Mouse (Mus musculus): Measurements from ENCODE around the gene Sspo. TPM values are rescaled to one million over a fixed set of nuclear protein-coding genes. Genes with fewer than 3 reads are reported as not detected.

The Sspo gene
- total and polyA plus RNA-seq, 3 experiments = not detected

GRCm38 (mm10) chr6:48529871-48530440 lies 81.9 kb downstream of the Sspo start:
- Histone ChIP-seq H3K27me3 (ENCODE audit: control insufficient read depth in 1 of 2, insufficient read depth in 2 of 2, low read length in 2 of 2) (no peaks in the 10 kb centered on the region), H3K79me2 (ENCODE audit: control insufficient read depth, insufficient read depth, low read length, poor library complexity) (no peaks in the 10 kb centered on the region), H3K4me1 (ENCODE audit: control insufficient read depth in 1 of 2, insufficient read depth in 2 of 2, low read length in 2 of 2) (no peaks in the 10 kb centered on the region), H3K36me3 (ENCODE audit: control insufficient read depth in 1 of 2, insufficient read depth in 2 of 2, low read length in 2 of 2) (no peaks in the 10 kb centered on the region), H3K9ac (ENCODE audit: control insufficient read depth, low read depth, low read length, poor library complexity, severe bottlenecking) (no peak overlapping the region), H3K27ac (ENCODE audit: control insufficient read depth, low read depth, low read length) (no peak overlapping the region), H3K4me3 (ENCODE audit: control insufficient read depth in 1 of 2, insufficient read depth in 1 of 2, low read depth in 2 of 2, low read length in 2 of 2) (no peak overlapping the region), H3K9me3 (replicated peaks; ENCODE audit: insufficient read depth, low read length) (no peaks in the 10 kb centered on the region)
- TF ChIP-seq MEF2A (IDR thresholded peaks at IDR 0.05; ENCODE audit: extremely low read depth, insufficient replicate concordance, low read depth, low read length, poor library complexity, severe bottlenecking) (no peak), CHD2 (IDR thresholded peaks at IDR 0.05; ENCODE audit: low read length) (no peak), ZMIZ1 (IDR thresholded peaks at IDR 0.05; ENCODE audit: low read depth, low read length) (no peak)
- no peak for DNase-seq (ENCODE audit: low read depth, low spot score)

GRCm38 (mm10) chr6:48530862-48531261 lies 82.8 kb downstream of the Sspo start:
- H3K36me3 ChIP-seq (ENCODE audit: control insufficient read depth in 1 of 2, insufficient read depth in 2 of 2, low read length in 2 of 2) = no peaks in the 10 kb centered on the region
- TF ChIP-seq MAX (IDR thresholded peaks at IDR 0.05; ENCODE audit: low read length) = no peak
- TF ChIP-seq MYC (IDR thresholded peaks at IDR 0.05; ENCODE audit: low read depth, low read length) = no peak
- no peak for TF ChIP-seq RCOR1 (IDR thresholded peaks at IDR 0.05; ENCODE audit: low read depth, low read length)
- no peak for TF ChIP-seq USF1 (IDR thresholded peaks at IDR 0.05; ENCODE audit: low read depth, low read length)
- TF ChIP-seq MEF2A (IDR thresholded peaks at IDR 0.05; ENCODE audit: extremely low read depth, insufficient replicate concordance, low read depth, low read length, poor library complexity, severe bottlenecking) = no peak
- no peak for TF ChIP-seq CTCF (IDR thresholded peaks at IDR 0.05 in 2 of 3, conservative IDR thresholded peaks at IDR 0.05 in 1 of 3; ENCODE audit: control insufficient read depth in 1 of 3, insufficient read depth in 1 of 3, low read depth in 2 of 3, low read length in 3 of 3, poor library complexity in 1 of 3, severe bottlenecking in 1 of 3)
- TF ChIP-seq ZNF384 (IDR thresholded peaks at IDR 0.05; ENCODE audit: low read depth, low read length) = no peak
- no peaks in the 10 kb centered on the region for H3K9me3 ChIP-seq (replicated peaks; ENCODE audit: insufficient read depth, low read length)
- no peak for DNase-seq (ENCODE audit: low read depth, low spot score)
- H3K4me1 ChIP-seq (ENCODE audit: control insufficient read depth in 1 of 2, insufficient read depth in 2 of 2, low read length in 2 of 2) = no peaks in the 10 kb centered on the region
- H3K27ac ChIP-seq (ENCODE audit: control insufficient read depth, low read depth, low read length) = no peak overlapping the region
- no peaks in the 10 kb centered on the region for H3K27me3 ChIP-seq (ENCODE audit: control insufficient read depth in 1 of 2, insufficient read depth in 2 of 2, low read length in 2 of 2)
- H3K4me3 ChIP-seq (ENCODE audit: control insufficient read depth in 1 of 2, insufficient read depth in 1 of 2, low read depth in 2 of 2, low read length in 2 of 2) = no peak overlapping the region
- H3K9ac ChIP-seq (ENCODE audit: control insufficient read depth, low read depth, low read length, poor library complexity, severe bottlenecking) = no peak overlapping the region
- no peaks in the 10 kb centered on the region for H3K79me2 ChIP-seq (ENCODE audit: control insufficient read depth, insufficient read depth, low read length, poor library complexity)

DNA sequence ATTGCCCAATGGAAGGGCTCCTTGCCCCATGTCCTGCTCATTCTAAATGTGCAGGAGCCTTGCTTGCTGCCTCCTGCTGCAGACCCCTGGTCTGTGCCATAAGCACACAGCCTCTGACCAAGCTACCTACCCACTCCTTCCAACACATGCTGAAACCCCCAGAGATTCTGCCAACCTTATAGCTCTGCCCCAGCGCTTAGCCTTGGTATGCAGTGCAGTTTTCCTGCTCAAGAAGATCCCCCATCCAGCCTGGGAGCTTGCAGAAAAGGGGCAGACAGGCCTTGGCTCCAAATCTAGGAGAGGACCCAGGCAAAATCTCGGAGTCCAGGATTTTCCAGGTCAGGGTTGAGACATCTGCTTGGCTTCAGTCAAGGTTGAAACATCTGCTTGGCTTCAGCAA lies 85.4 kb downstream of the Sspo start:
- no peaks in the 10 kb centered on the region for H3K4me1 ChIP-seq (ENCODE audit: control insufficient read depth in 1 of 2, insufficient read depth in 2 of 2, low read length in 2 of 2)
- no peak overlapping the region for H3K4me3 ChIP-seq (ENCODE audit: control insufficient read depth in 1 of 2, insufficient read depth in 1 of 2, low read depth in 2 of 2, low read length in 2 of 2)
- H3K27ac ChIP-seq (ENCODE audit: control insufficient read depth, low read depth, low read length) = no peak overlapping the region
- TF ChIP-seq USF1 (IDR thresholded peaks at IDR 0.05; ENCODE audit: low read depth, low read length) (no peak), CTCF (IDR thresholded peaks at IDR 0.05 in 2 of 3, conservative IDR thresholded peaks at IDR 0.05 in 1 of 3; ENCODE audit: control insufficient read depth in 1 of 3, insufficient read depth in 1 of 3, low read depth in 2 of 3, low read length in 3 of 3, poor library complexity in 1 of 3, severe bottlenecking in 1 of 3) (no peak), RAD21 (IDR thresholded peaks at IDR 0.05; ENCODE audit: low read depth, low read length) (no peak), MEF2A (IDR thresholded peaks at IDR 0.05; ENCODE audit: extremely low read depth, insufficient replicate concordance, low read depth, low read length, poor library complexity, severe bottlenecking) (no peak), MAZ (IDR thresholded peaks at IDR 0.05; ENCODE audit: low read depth, low read length) (no peak), NRF1 (IDR thresholded peaks at IDR 0.05; ENCODE audit: insufficient read depth, low read depth, low read length, poor library complexity, severe bottlenecking) (no peak), ELF1 (IDR thresholded peaks at IDR 0.05; ENCODE audit: low read depth, low read length) (no peak), CHD1 (IDR thresholded peaks at IDR 0.05; ENCODE audit: low read depth, low read length) (no peak), ETS1 (IDR thresholded peaks at IDR 0.05; ENCODE audit: low read depth, low read length) (no peak), SMC3 (IDR thresholded peaks at IDR 0.05; ENCODE audit: low read depth, low read length) (no peak), TBP (IDR thresholded peaks at IDR 0.05; ENCODE audit: low read depth, low read length) (no peak), GATA1 (IDR thresholded peaks at IDR 0.05; ENCODE audit: low read depth, low read length) (no peak), ZNF384 (IDR thresholded peaks at IDR 0.05; ENCODE audit: low read depth, low read length) (no peak), MXI1 (IDR thresholded peaks at IDR 0.05; ENCODE audit: low read depth, low read length) (no peak), SIN3A (IDR thresholded peaks at IDR 0.05; ENCODE audit: low read length) (no peak), KAT2A (conservative IDR thresholded peaks at IDR 0.05; ENCODE audit: low read depth, low read length) (no peak), NELFE (IDR thresholded peaks at IDR 0.05; ENCODE audit: low read depth, low read length) (no peak), ZC3H11A (IDR thresholded peaks at IDR 0.05; ENCODE audit: low read depth, low read length) (no peak)
- H3K79me2 ChIP-seq (ENCODE audit: control insufficient read depth, insufficient read depth, low read length, poor library complexity) = no peaks in the 10 kb centered on the region
- no peak overlapping the region for H3K9ac ChIP-seq (ENCODE audit: control insufficient read depth, low read depth, low read length, poor library complexity, severe bottlenecking)
- H3K9me3 ChIP-seq (replicated peaks; ENCODE audit: insufficient read depth, low read length) = no peaks in the 10 kb centered on the region
- H3K27me3 ChIP-seq (ENCODE audit: control insufficient read depth in 1 of 2, insufficient read depth in 2 of 2, low read length in 2 of 2) = no peaks in the 10 kb centered on the region
- no peaks in the 10 kb centered on the region for H3K36me3 ChIP-seq (ENCODE audit: control insufficient read depth in 1 of 2, insufficient read depth in 2 of 2, low read length in 2 of 2)
- no peak for DNase-seq (ENCODE audit: low read depth, low spot score)
